Mouse (Mus musculus): ENCODE data around the gene Axl.
"Not testable (repeated sequence)": the region's sequence is repeated elsewhere in the genome, so short reads cannot be mapped to it uniquely, and the experiment has no call there.

The Axl gene

DNA sequence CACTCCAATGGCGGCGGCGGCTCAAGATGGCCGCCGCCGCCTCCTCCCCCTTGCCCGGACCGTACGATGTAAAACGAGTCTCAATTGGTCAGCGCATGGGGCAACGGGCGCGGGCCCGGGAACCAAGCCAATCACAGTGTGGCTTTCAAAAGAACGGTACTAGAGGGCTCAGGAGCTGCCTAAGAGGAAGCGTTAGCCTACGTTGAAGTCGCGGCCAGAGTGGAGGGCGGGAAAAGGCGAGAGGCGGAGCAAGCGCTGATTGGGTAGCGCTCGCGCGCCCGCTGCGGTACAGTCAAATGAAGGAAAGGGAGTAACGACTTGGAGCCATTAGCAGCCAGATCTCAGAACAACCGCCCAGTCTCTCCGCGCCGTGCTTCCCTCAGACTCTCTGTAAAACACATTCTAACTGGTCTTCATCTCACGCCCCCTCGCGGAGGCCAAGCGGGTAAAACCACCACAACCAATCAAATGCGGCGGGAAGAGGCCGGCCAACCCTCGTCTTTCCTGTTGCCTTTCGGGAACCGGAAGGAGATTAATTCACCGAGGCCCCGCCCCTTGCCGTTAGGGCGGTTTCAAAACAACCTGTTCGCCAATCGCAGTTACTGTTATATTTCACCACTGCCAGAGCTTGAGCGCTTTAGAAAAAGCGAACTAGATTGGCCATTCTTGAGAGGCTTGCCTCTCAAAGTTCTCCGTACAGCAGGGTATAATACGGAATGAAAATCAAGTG, 33.6 kb downstream of the Axl start, which contains the start of gene Hnrnpul1:
Gene Hnrnpul1 (minus strand): TSS at position 20 of the 730 bp plus-strand sequence.
- peak; percentile 96 to 100 for DNase-seq (ENCODE audit: low spot score in 2 of 2)

GRCm38 (mm10) chr7:25754439-25754737, 34.1 kb downstream of the Axl start:
- DNase-seq (ENCODE audit: low spot score in 2 of 2) = no peak

DNA sequence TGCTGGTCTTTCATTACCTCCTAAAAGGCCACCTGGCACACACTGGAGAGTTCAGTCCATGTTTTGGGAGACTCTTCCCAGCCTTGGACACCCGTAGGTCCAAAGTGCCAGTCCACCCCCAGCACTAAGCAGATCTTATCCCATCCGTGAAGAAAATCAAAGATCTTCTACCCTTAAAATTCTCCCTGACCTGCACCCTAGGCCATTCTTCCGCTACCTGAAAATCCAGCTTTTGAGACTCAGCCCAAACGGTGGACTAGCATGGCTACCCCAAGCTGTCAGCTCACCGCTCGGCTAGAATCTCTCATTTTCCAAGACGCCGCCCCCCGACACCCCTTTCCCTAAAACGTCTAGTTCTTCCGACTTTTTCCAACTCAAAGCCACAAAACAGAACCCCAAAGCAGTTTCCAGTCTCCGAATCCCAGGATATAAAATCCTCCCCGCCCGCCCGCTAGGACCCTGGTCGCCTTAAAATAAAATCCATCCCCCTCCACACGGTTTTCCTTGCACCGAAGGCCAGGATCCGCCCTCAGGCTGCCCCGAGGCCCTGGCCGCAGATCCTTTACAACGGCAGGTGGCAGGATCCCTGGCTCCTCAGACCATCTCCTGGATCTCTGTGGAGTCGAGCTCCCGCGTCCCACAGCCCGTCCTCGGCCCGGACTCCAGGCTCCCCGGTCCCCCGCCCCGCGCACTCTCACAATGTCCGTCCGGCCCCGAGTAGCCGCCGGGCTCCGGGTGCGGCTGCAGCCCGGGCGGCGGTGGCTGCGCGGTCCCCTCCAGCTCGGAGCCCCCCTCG, 34.7 kb downstream of the Axl start:
- peak; percentile 35 to 51 for DNase-seq (ENCODE audit: low spot score in 2 of 2)

GRCm38 (mm10) chr7:25753076-25753475, 35.4 kb downstream of the Axl start:
- no peak for DNase-seq (ENCODE audit: low spot score in 2 of 2)

GRCm38 (mm10) chr7:25746844-25747243, 41.7 kb downstream of the Axl start:
- DNase-seq (ENCODE audit: low spot score in 2 of 2) = no peak

DNA sequence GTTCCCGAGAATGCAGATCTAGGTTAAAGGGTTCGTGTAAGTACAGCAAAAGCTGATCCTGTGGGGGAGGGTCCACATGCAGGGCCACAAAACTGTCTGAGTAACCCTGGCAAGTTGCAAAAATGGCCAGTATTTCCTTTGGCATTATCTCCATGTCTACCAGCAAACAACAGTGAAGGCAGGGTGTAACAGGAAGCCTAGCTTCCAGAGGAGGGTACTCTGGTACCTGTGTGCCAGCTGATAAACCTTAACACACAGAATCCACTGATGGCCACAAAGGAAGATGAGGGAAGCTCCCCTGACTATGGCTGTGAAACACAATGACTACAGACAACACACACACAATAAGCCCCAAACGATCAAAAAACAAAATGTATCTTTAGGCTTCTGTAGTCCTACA, 50.2 kb downstream of the Axl start:
- DNase-seq (ENCODE audit: low spot score in 2 of 2) = no peak

GRCm38 (mm10) chr7:25736920-25737319, 51.6 kb downstream of the Axl start:
- no peak for DNase-seq (ENCODE audit: low spot score in 2 of 2)

GRCm38 (mm10) chr7:25734991-25735390, 53.5 kb downstream of the Axl start:
- DNase-seq (ENCODE audit: low spot score in 2 of 2) = no peak

DNA sequence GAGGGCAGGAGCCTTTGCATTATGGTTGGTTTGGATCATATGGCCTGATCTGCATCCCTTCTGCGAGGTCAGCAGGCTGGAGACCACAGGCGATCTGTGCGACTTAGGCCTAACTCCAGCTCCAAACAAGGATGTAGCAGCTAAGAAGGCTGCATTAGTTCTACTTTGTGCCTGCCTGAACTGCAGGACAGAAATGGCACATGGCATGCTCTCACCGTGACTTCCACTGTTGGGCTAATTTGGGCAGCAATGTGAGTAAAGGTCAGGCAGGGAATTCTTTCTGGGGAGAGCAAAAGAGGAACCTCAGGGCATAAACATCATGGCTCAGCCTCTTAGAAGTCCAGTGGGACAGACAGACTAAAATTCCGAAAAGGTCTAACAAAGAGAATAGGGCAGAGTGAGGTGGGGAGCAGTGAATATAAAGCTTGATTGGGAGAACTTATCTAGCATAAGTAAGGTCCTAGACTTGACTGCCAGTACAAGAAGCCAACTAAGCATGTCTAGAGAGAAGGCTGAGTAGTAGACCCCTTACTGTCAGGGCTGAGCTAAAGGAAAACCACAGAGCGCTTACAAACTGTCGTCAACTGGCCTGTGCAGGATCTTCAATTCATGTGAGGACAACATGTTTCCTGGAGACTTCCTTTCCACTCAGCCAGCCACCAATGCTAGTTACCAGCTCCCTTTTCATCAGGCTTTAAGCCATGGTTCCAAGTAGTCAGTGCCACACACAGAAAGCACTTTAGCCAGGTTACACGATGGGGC, 57.0 kb downstream of the Axl start:
- DNase-seq (ENCODE audit: low spot score in 2 of 2) = no peak

- DNase-seq (ENCODE audit: low spot score in 2 of 2) = no peak
These were observed 58.6 kb downstream of the Axl start for GRCm38 (mm10) chr7:25729862-25730261.

- no peak for DNase-seq (ENCODE audit: low spot score in 2 of 2)
These were observed 59.1 kb downstream of the Axl start for GRCm38 (mm10) chr7:25729396-25729795.

DNA sequence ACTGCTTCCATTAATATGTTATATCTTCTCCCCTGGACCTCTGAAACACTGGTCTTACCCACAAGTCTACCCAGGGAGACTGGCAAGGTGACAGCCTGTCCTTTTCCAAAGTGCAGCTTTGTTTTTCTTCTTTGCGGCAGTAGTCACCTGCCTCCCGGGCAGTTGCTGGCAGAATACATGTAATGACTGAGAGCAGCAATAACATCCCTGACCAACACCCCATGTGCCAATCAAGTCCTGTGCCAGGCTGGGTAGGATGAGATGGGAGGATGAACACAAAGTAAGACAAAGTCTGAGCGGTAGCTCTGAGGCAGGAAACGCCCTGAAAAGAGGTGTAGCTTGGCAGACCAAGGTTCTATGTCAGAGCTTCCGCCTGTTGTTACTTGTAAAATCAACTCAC, 60.7 kb downstream of the Axl start:
- no peak for DNase-seq (ENCODE audit: low spot score in 2 of 2)

- no peak for DNase-seq (ENCODE audit: low spot score in 2 of 2)
These were observed 62.6 kb downstream of the Axl start for GRCm38 (mm10) chr7:25725886-25726285.

GRCm38 (mm10) chr7:25721776-25722175, 66.7 kb downstream of the Axl start:
- not testable (repeated sequence) for DNase-seq (ENCODE audit: low spot score in 2 of 2)

- DNase-seq (ENCODE audit: low spot score in 2 of 2) = no peak
These were observed 67.7 kb downstream of the Axl start for GRCm38 (mm10) chr7:25720760-25721159.

GRCm38 (mm10) chr7:25719761-25720610, 68.5 kb downstream of the Axl start:
- DNase-seq (ENCODE audit: low spot score in 2 of 2) = peak; percentile 82 to 85

DNA sequence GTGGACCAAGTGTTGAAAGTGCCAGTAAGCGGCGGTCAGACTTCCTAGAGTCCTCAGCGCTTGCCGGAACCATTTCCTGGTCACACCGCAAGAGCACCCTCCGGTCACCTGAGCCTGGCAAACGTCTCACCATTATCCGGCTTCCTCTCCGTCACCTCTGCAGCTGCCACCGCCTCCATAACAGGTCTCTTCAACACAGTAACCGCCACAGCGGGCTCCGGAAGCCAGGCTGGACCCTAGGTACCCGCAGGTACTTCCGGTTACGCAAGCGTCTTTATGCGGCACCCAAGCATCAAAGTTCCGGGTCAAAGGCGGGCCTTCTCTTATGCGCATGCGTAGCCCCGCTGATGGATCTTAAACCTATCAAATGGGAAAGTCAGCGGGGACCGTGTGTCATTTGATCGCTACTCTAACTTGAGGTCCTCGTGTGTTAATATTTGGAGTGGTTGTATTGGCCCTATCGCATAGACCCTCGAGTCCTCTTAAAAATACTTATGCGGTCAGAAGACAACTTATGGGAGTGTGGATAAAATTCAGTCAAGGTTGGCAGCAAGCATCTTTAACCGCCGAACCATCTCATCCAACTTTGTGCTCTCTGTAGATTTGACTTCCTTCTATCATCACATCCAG, 69.6 kb downstream of the Axl start, which contains the start of gene Ccdc97:
Gene Ccdc97 (minus strand): TSS at position 301 of the 630 bp plus-strand sequence.
- DNase-seq (ENCODE audit: low spot score in 2 of 2) = peak; percentile 73 to 88

DNA sequence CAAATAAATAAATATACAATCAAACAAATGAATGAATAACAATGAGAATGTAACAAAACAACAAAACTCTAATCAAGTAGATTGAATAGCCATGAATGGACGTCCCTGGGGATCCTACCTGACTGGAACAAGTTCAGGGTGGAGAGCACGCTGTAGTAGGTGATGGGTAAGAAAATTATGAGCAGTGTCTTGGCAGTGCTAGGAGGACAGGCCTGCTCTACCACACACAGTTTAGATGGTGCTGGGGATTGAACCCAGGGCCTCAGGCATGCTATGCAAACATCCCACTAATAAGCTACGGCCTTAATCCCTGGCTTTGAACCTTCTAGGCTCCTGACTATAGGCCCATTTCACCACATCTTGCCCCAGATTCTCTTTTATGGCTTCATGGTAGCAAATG, 71.0 kb downstream of the Axl start:
- no peak for DNase-seq (ENCODE audit: low spot score in 2 of 2)

GRCm38 (mm10) chr7:25715731-25716271, 72.7 kb downstream of the Axl start:
- DNase-seq (ENCODE audit: low spot score in 2 of 2) = no peak

GRCm38 (mm10) chr7:25714581-25714980, 73.9 kb downstream of the Axl start:
- no peak for DNase-seq (ENCODE audit: low spot score in 2 of 2)

- DNase-seq (ENCODE audit: low spot score in 2 of 2) = no peak
These were observed 75.7 kb downstream of the Axl start for GRCm38 (mm10) chr7:25712801-25713200.

Measured in cerebellum, postnatal 4 days (tissue).